Mouse (Mus musculus) naive thymus-derived CD4-positive, alpha-beta T cell, adult 2 months (primary cell): ENCODE measurements around the gene Mxd3.
A peak's percentile ranks its signal among the peaks of the same experiment; 100 is the strongest.

Source experiments
- DNase-seq: peaks from one replicate; pipeline ENCODE4 v3.0.0-alpha.2; 2011; ENCODE audit warnings: low read depth

Gene Mxd3

GRCm38 (mm10) chr13:55332331-55332730, 2.7 kb upstream of the Mxd3 start:
- DNase-seq: no peak

- DNase-seq: no peak
These were observed 1.2 kb upstream of the Mxd3 start for GRCm38 (mm10) chr13:55330567-55331400.

GRCm38 (mm10) chr13:55329109-55329682, 427 bp downstream of the Mxd3 start:
- no peak for DNase-seq

GRCm38 (mm10) chr13:55328641-55329040, 982 bp downstream of the Mxd3 start:
- peak; percentile 37 for DNase-seq

GRCm38 (mm10) chr13:55328171-55328570, 1.5 kb downstream of the Mxd3 start:
- DNase-seq: no peak

- DNase-seq: peak; percentile 96
These were observed 2.0 kb downstream of the Mxd3 start for GRCm38 (mm10) chr13:55327633-55328032.

- no peak for DNase-seq
These were observed 2.5 kb downstream of the Mxd3 start for GRCm38 (mm10) chr13:55327169-55327568.

GRCm38 (mm10) chr13:55325596-55325995, 4.0 kb downstream of the Mxd3 start:
- DNase-seq: no peak

- peak; percentile 66 for DNase-seq
These were observed 7.3 kb downstream of the Mxd3 start for GRCm38 (mm10) chr13:55322130-55322825.

GRCm38 (mm10) chr13:55321434-55322129, 8.0 kb downstream of the Mxd3 start, which contains the start of gene Rab24:
Rab24 (minus strand) TSS chr13:55321946.
- peak; percentile 91 for DNase-seq

GRCm38 (mm10) chr13:55319931-55320533, 9.6 kb downstream of the Mxd3 start, which contains the start of gene Prelid1:
Prelid1 (plus strand) TSS chr13:55320500.
- DNase-seq: no peak

GRCm38 (mm10) chr13:55318351-55318750, 11.3 kb downstream of the Mxd3 start:
- DNase-seq: no peak

- DNase-seq: no peak
These were observed 14.7 kb downstream of the Mxd3 start for GRCm38 (mm10) chr13:55314891-55315412.

GRCm38 (mm10) chr13:55313051-55313450, 16.6 kb downstream of the Mxd3 start:
- DNase-seq: no peak

GRCm38 (mm10) chr13:55312028-55312630, 17.5 kb downstream of the Mxd3 start:
- DNase-seq: no peak

- DNase-seq: no peak
These were observed 28.7 kb downstream of the Mxd3 start for GRCm38 (mm10) chr13:55300913-55301312.

- no peak for DNase-seq
These were observed 32.9 kb downstream of the Mxd3 start for GRCm38 (mm10) chr13:55296760-55297159.

GRCm38 (mm10) chr13:55288854-55289253, 40.8 kb downstream of the Mxd3 start:
- DNase-seq: peak; percentile 34

GRCm38 (mm10) chr13:55277646-55278045, 52.0 kb downstream of the Mxd3 start:
- no peak for DNase-seq

GRCm38 (mm10) chr13:55277203-55277602, 52.4 kb downstream of the Mxd3 start:
- no peak for DNase-seq
